Mouse (Mus musculus) kidney, adult 2 months (tissue): ENCODE results near the gene Ndufa13.

Experiments
- CTCF ChIP-seq: fragments of 200-500 bp; conservative IDR thresholded peaks from 2 replicates; pipeline ENCODE4 v1.5.1; 2011; ENCODE audit warnings: low read depth, mild to moderate bottlenecking, control low read depth, low read length, moderate library complexity, mixed read lengths; ENCODE audit not compliant: insufficient read depth, insufficient read length
- POLR2A ChIP-seq: fragments of 200-500 bp; IDR thresholded peaks from one replicate; pipeline ENCODE4 v1.6.1; 2011; ENCODE audit warnings: low read depth, low read length, control low read depth

DNA sequence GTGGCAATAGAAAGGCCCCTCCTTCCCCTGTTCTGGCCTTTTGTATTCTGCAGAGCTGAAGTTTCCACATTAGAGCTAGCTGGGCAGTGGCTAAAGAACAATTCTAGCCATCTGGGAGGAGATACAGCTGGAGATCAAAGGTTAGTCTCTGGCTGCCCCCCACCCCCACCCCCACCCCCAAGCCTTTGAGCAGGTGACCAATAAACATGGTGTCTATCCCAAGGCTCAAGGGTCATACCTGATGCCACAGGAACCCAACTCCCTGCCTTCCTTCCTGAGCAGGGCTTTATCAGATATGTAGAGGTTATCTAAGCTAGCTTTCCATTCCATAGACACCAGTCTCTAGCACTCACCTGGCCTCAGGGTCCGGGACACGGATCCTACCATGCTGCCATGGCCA, 47.9 kb upstream of the Ndufa13 start:
- TF ChIP-seq CTCF = no peak
- no peak for TF ChIP-seq POLR2A
